Mouse (Mus musculus) A20 (cell line): ENCODE measurements around the gene Psmc3ip.

ENCODE experiments used
- DNase-seq: peaks from one replicate; pipeline ENCODE4 v3.0.0-alpha.2; 2011; ENCODE audit warnings: low read depth, low spot score

Psmc3ip gene

GRCm38 (mm10) chr11:101052751-101053473 lies 42.3 kb downstream of the Psmc3ip start:
- no peak for DNase-seq

- DNase-seq: no peak
Observed at GRCm38 (mm10) chr11:101051617-101052016, 43.6 kb downstream of the Psmc3ip start.

- no peak for DNase-seq
Observed at GRCm38 (mm10) chr11:101051051-101051493, 44.2 kb downstream of the Psmc3ip start.

- no peak for DNase-seq
Observed at GRCm38 (mm10) chr11:101050359-101050758, 44.9 kb downstream of the Psmc3ip start.

- DNase-seq: no peak
Observed at GRCm38 (mm10) chr11:101047502-101047901, 47.7 kb downstream of the Psmc3ip start.

- DNase-seq: no peak
Observed at GRCm38 (mm10) chr11:101046440-101046839, 48.8 kb downstream of the Psmc3ip start.

GRCm38 (mm10) chr11:101045826-101046225 lies 49.4 kb downstream of the Psmc3ip start:
- no peak for DNase-seq
